Mouse (Mus musculus) c-Kit-positive CD71-negative TER-119-negative erythroid progenitor cells, embryonic 14.5 days (primary cell): ENCODE data around the gene Fkbp14.

Experiments
- DNase-seq: peaks from one replicate; pipeline ENCODE4 v3.0.0-alpha.2; 2013; ENCODE audit warnings: low read depth

The Fkbp14 gene

DNA sequence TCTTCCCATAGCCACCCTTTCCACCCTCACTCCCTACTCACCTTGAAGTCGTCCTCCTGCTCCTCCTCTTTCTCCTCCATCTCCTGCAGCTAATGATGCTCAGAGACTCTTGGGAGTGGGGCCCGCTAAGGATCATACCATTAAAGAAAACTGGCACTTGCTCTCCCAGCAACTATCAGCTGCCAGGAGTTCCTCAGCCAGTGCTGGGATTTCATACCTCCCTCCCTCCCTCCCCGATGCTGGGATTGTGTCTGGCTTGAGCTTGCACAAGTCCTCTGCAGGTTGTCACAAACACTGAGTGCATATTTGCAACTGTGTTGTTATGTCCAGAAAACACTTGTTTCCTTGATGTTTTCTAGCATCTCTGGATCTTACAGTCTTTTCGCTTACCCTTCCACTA lies at the start of gene Fkbp14:
Gene Fkbp14 (minus strand): TSS at position 101 of the 400 bp plus-strand sequence.
- DNase-seq, result no peak

- no peak for DNase-seq
Measured at GRCm38 (mm10) chr6:54643181-54643580, 46.1 kb upstream of the Fkbp14 start.

GRCm38 (mm10) chr6:54641953-54642352 lies 44.8 kb upstream of the Fkbp14 start:
- DNase-seq, result no peak

GRCm38 (mm10) chr6:54639877-54640276 lies 42.8 kb upstream of the Fkbp14 start:
- no peak for DNase-seq

DNA sequence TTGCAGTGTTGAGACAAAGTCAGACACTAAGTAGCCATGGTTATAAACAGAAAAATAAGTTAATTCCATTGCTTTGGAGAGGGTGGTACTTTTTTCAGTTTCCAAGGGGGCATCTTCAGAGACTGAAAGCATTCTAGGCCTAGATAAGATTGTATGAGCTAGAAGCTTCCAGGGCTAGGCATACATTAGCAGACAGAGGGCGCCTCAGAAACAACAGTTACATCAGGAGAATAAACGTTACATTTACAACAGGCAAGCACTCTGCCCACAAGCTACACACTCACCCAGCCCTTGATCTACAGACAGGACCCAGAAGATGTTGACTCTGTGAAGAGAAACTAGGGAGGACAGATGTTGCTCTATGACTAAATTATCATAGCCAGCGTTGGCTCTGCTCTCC lies 34.4 kb upstream of the Fkbp14 start:
- DNase-seq, result no peak

GRCm38 (mm10) chr6:54629734-54630133 lies 32.6 kb upstream of the Fkbp14 start:
- DNase-seq, result no peak

DNA sequence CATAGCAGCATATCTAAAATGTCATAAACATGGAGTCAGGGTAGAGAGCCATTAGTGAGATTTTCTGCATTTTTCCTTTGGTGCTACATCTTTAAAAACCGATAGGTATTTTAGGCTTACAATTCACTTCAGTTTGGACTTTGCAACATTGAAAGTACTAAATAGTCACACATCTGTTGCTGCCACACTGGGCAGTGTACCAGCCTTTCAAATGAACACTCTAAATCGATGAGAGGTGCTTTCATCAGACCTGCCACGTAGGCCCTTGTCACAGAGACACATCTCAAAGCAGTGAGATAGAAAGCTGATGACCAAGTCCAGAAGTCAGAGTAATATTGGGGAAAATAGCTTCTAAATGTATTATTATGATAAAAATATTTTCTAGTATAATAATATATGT lies 31.3 kb upstream of the Fkbp14 start:
- DNase-seq, result no peak

- no peak for DNase-seq
Measured at GRCm38 (mm10) chr6:54620357-54620756, 23.2 kb upstream of the Fkbp14 start.

- DNase-seq, result no peak
Measured at GRCm38 (mm10) chr6:54619530-54619929, 22.4 kb upstream of the Fkbp14 start.

DNA sequence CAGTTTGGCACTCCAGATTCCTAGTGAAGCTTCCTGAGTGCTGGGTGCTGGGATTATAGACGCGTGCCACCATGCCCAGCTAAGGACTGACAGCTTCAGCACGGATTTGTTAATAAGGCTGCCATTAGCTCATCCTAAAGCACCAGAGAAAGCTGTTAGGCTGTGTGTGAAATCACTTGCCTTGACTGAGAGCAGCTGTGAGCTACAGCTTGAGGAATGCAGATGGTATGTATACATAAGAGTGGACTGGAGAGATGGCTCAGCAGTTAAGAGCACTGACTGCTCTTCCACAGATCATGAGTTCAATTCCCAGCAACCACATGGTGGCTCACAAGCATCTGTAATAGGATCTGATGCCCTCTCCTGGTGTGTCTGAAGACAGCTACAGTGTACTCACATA lies 20.3 kb upstream of the Fkbp14 start:
- no peak for DNase-seq

GRCm38 (mm10) chr6:54606241-54606640 lies 9.1 kb upstream of the Fkbp14 start:
- DNase-seq, result no peak

GRCm38 (mm10) chr6:54604001-54604715 lies 7.0 kb upstream of the Fkbp14 start:
- no peak for DNase-seq

- no peak for DNase-seq
Measured at GRCm38 (mm10) chr6:54602891-54603290, 5.8 kb upstream of the Fkbp14 start.

- no peak for DNase-seq
Measured at GRCm38 (mm10) chr6:54600681-54601347, 3.7 kb upstream of the Fkbp14 start.

GRCm38 (mm10) chr6:54597711-54598110 lies 603 bp upstream of the Fkbp14 start:
- no peak for DNase-seq

DNA sequence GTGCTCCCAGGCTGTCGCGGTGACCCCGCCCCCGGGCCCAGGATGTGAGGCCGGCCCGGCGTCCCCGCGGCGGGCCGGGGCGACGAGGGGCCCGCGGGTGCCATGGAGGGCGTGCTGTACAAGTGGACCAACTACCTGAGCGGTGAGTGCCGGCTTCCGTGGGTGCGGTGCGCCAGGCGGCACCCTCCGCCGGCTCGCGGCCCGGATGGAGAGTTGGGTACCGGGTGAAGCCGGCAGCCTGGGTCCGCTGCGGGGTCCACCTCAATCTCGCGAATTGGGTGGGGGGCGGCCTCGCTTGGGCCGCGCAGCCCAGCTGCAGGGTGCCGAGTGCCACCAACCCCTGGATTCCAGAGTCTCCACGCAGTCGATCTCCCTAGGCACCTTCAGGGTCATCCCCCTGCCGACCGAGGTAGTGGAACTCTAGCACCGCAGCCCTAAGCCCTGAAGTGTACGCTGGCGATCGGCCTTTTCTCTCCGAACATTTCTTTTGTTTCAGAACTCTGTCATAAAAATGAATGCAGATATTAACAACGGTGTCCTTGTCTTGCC lies 1.7 kb downstream of the Fkbp14 start:
- no peak for DNase-seq

- DNase-seq, result peak; percentile 71
Measured at GRCm38 (mm10) chr6:54594469-54595329, 2.4 kb downstream of the Fkbp14 start, which contains the start of gene Plekha8. Plekha8 (plus strand) TSS chr6:54595111.

GRCm38 (mm10) chr6:54593766-54594468 lies 3.2 kb downstream of the Fkbp14 start:
- no peak for DNase-seq

GRCm38 (mm10) chr6:54592938-54593535 lies 4.1 kb downstream of the Fkbp14 start:
- peak; percentile 67 for DNase-seq

- DNase-seq, result no peak
Measured at GRCm38 (mm10) chr6:54591778-54592177, 5.3 kb downstream of the Fkbp14 start.

GRCm38 (mm10) chr6:54590691-54591090 lies 6.4 kb downstream of the Fkbp14 start:
- no peak for DNase-seq
